Mouse (Mus musculus) adrenal gland, adult 8-10 months (tissue): ENCODE data around the gene Ntn5. TPM values are rescaled to one million over a fixed set of nuclear protein-coding genes. Genes with fewer than 3 reads are reported as not detected.

ENCODE experiments used
- DNase-seq: peaks from one replicate; pipeline ENCODE4 v3.0.0; 2022
- total RNA-seq, 4 experiments: library from RNA; stranded (reverse); gene quantifications; 2 replicates each; pipeline ENCODE4 v1.2.4; 2022

Gene Ntn5
- total RNA-seq, 4 experiments from 2014 or later: 0.21 to 0.68 (median 0.32) TPM; not detected in 1

- DNase-seq: peak; percentile 90
Observed at GRCm38 (mm10) chr7:45712022-45712757, 28.4 kb downstream of the Ntn5 start.

GRCm38 (mm10) chr7:45713396-45713795 lies 29.6 kb downstream of the Ntn5 start:
- DNase-seq: peak; percentile 55

GRCm38 (mm10) chr7:45713881-45714520 lies 30.2 kb downstream of the Ntn5 start:
- no peak for DNase-seq

GRCm38 (mm10) chr7:45714630-45715089 lies 30.8 kb downstream of the Ntn5 start:
- DNase-seq: no peak

- peak; percentile 98 for DNase-seq
Observed at GRCm38 (mm10) chr7:45715090-45715708, 31.4 kb downstream of the Ntn5 start, which contains the start of gene Rpl18. Gene Rpl18, plus strand, starts transcription at chr7:45715457.

GRCm38 (mm10) chr7:45715741-45716459 lies 32.1 kb downstream of the Ntn5 start:
- peak; percentile 43 for DNase-seq

- peak; percentile 35 for DNase-seq
Observed at GRCm38 (mm10) chr7:45716460-45716857, 32.6 kb downstream of the Ntn5 start.

GRCm38 (mm10) chr7:45716952-45717917 lies 33.4 kb downstream of the Ntn5 start:
- DNase-seq: no peak

GRCm38 (mm10) chr7:45717918-45718297 lies 34.1 kb downstream of the Ntn5 start, which contains the start of gene Sphk2:
Gene Sphk2, minus strand, starts transcription at chr7:45718002.
- peak; percentile 98 for DNase-seq

GRCm38 (mm10) chr7:45718331-45718730 lies 34.5 kb downstream of the Ntn5 start:
- DNase-seq: no peak

GRCm38 (mm10) chr7:45719180-45719579 lies 35.4 kb downstream of the Ntn5 start:
- no peak for DNase-seq

- no peak for DNase-seq
Observed at GRCm38 (mm10) chr7:45719738-45720412, 36.1 kb downstream of the Ntn5 start.

GRCm38 (mm10) chr7:45720413-45721233 lies 36.8 kb downstream of the Ntn5 start, which contains the start of gene Fam83e:
Gene Fam83e, plus strand, starts transcription at chr7:45721212.
- DNase-seq: no peak

GRCm38 (mm10) chr7:45721234-45721571 lies 37.4 kb downstream of the Ntn5 start:
- DNase-seq: no peak

GRCm38 (mm10) chr7:45721642-45722347 lies 38.0 kb downstream of the Ntn5 start:
- no peak for DNase-seq

- DNase-seq: no peak
Observed at GRCm38 (mm10) chr7:45722348-45722713, 38.5 kb downstream of the Ntn5 start.

GRCm38 (mm10) chr7:45723301-45723700 lies 39.5 kb downstream of the Ntn5 start:
- DNase-seq: no peak

GRCm38 (mm10) chr7:45723781-45724180 lies 40.0 kb downstream of the Ntn5 start:
- DNase-seq: no peak

- no peak for DNase-seq
Observed at GRCm38 (mm10) chr7:45725151-45725550, 41.3 kb downstream of the Ntn5 start.
